Mouse (Mus musculus) cerebellum, adult 2 months (tissue): Measurements from ENCODE around the gene Rft1. TPM values are rescaled to one million over a fixed set of nuclear protein-coding genes. Genes with fewer than 3 reads are reported as not detected.

Experiments
- DNase-seq, 2 experiments: peaks; one replicate each; pipeline ENCODE4 v3.0.0; 2021
- H3K27ac ChIP-seq: fragments of 200-500 bp; 2 replicates; pipeline ENCODE4 v1.5.1; 2012; ENCODE audit warnings: low read length, control low read depth, inconsistent platforms; ENCODE audit not compliant: insufficient read depth
- H3K27me3 ChIP-seq: fragments of 200-500 bp; 2 replicates; pipeline ENCODE4 v1.6.1; 2012; ENCODE audit warnings: inconsistent platforms, mild to moderate bottlenecking, low read length, moderate library complexity; ENCODE audit not compliant: control insufficient read depth, insufficient read depth
- H3K4me1 ChIP-seq: fragments of 200-500 bp; 2 replicates; pipeline ENCODE4 v1.6.1; 2011; ENCODE audit warnings: low read length; ENCODE audit not compliant: control insufficient read depth, insufficient read depth
- H3K4me3 ChIP-seq: fragments of 200-500 bp; replicated peaks from 2 replicates; pipeline ENCODE3; 2011; ENCODE audit warnings: mild to moderate bottlenecking, low read depth, low read length, control low read depth; ENCODE audit not compliant: insufficient read depth
- CTCF ChIP-seq: fragments of 200-500 bp; IDR thresholded peaks from 2 replicates; pipeline ENCODE4 v1.5.1; 2011; ENCODE audit warnings: low read depth, mild to moderate bottlenecking, control low read depth, low read length, moderate library complexity, borderline replicate concordance; ENCODE audit not compliant: insufficient read depth
- POLR2A ChIP-seq: fragments of 200-500 bp; IDR thresholded peaks from 2 replicates; pipeline ENCODE4 v1.6.1; 2011; ENCODE audit warnings: low read length, control low read depth, borderline replicate concordance; ENCODE audit not compliant: insufficient read depth
- WGBS: fragments of 180-500 bp; shearing (Covaris S2); methylation state at CpG from one replicate; pipeline ENCODE4 v1.1.7; 2018; 5-methylcytosine and 5-hydroxymethylcytosine counted together
- polyA plus RNA-seq: library from polyadenylated mRNA; depleted of rRNA; stranded (reverse); fragments of >200 nt; gene quantifications from 2 replicates; pipeline ENCODE4 v1.2.3, GENCODE M21; 2012

Gene Rft1
- polyA plus RNA-seq, 1 experiment: 12.4 TPM

GRCm38 (mm10) chr14:30625856-30626726, 28.1 kb upstream of the Rft1 start, which contains the start of gene Prkcd:
Gene Prkcd (minus strand): TSS chr14:30626210.
- no peak for TF ChIP-seq POLR2A
- no peak for TF ChIP-seq CTCF
- no peak within 1 kb of the TSS for H3K27ac ChIP-seq
- peak; percentile 71 to 72 for DNase-seq
- peaks cover 20% of the 10 kb centered on the region for H3K4me1 ChIP-seq
- no peaks in the 10 kb centered on the region for H3K27me3 ChIP-seq
- 2% methylated on average over 70 of the region's 71 CpGs for WGBS
- H3K4me3 ChIP-seq: peak within 1 kb of the TSS; percentile 47

- Histone ChIP-seq H3K27me3 (no peaks in the 10 kb centered on the region), H3K4me3 (no peak overlapping the region), H3K27ac (no peak overlapping the region), H3K4me1 (peaks cover 21% of the 10 kb centered on the region)
- DNase-seq: no peak
- WGBS: 76% methylated on average over 12 of the region's 12 CpGs
- TF ChIP-seq POLR2A (no peak), CTCF (no peak)
Observed at GRCm38 (mm10) chr14:30626756-30627742, 27.1 kb upstream of the Rft1 start.

- Histone ChIP-seq H3K27ac (no peak overlapping the region), H3K4me1 (peaks cover 25% of the 10 kb centered on the region), H3K27me3 (no peaks in the 10 kb centered on the region), H3K4me3 (no peak overlapping the region)
- WGBS: 96% methylated on average over 5 of the region's 5 CpGs
- no peak for TF ChIP-seq POLR2A
- TF ChIP-seq CTCF: no peak
- no peak for DNase-seq
Observed at GRCm38 (mm10) chr14:30628235-30628634, 25.9 kb upstream of the Rft1 start.

GRCm38 (mm10) chr14:30629839-30630238, 24.3 kb upstream of the Rft1 start:
- no peak overlapping the region for H3K4me3 ChIP-seq
- 86% methylated on average over 4 of the region's 4 CpGs for WGBS

GRCm38 (mm10) chr14:30630811-30631576, 23.2 kb upstream of the Rft1 start:
- Histone ChIP-seq H3K27me3 (no peaks in the 10 kb centered on the region), H3K27ac (no peak overlapping the region), H3K4me1 (peaks cover 25% of the 10 kb centered on the region), H3K4me3 (no peak overlapping the region)
- peak; percentile 39 to 67 for DNase-seq
- TF ChIP-seq CTCF: no peak
- TF ChIP-seq POLR2A: no peak
- 44% methylated on average over 5 of the region's 5 CpGs for WGBS

More at GRCm38 (mm10) chr14:30629839-30630238, 24.3 kb upstream of the Rft1 start:
- TF ChIP-seq POLR2A (no peak), CTCF (no peak)
- H3K27me3 ChIP-seq: no peaks in the 10 kb centered on the region
- H3K4me1 ChIP-seq: peaks cover 25% of the 10 kb centered on the region
- no peak for DNase-seq
- no peak overlapping the region for H3K27ac ChIP-seq

GRCm38 (mm10) chr14:30631834-30632233, 22.3 kb upstream of the Rft1 start:
- TF ChIP-seq POLR2A: no peak
- TF ChIP-seq CTCF: no peak
- 73% methylated on average over 2 of the region's 2 CpGs for WGBS
- H3K27ac ChIP-seq: no peak overlapping the region
- H3K4me3 ChIP-seq: no peak overlapping the region
- no peaks in the 10 kb centered on the region for H3K27me3 ChIP-seq
- peaks cover 25% of the 10 kb centered on the region for H3K4me1 ChIP-seq
- DNase-seq: no peak

GRCm38 (mm10) chr14:30633708-30634107, 20.5 kb upstream of the Rft1 start:
- H3K27ac ChIP-seq: no peak overlapping the region
- no peak for TF ChIP-seq CTCF
- TF ChIP-seq POLR2A: no peak
- peaks cover 25% of the 10 kb centered on the region for H3K4me1 ChIP-seq
- no peaks in the 10 kb centered on the region for H3K27me3 ChIP-seq
- WGBS: 91% methylated on average over 7 of the region's 7 CpGs
- H3K4me3 ChIP-seq: no peak overlapping the region
- no peak for DNase-seq
